Mouse (Mus musculus): ENCODE measurements around the gene Adgrf3. TPM values are rescaled to one million over a fixed set of nuclear protein-coding genes. Genes with fewer than 3 reads are reported as not detected.
A peak's percentile ranks its signal among the peaks of the same experiment; 100 is the strongest.

Gene Adgrf3
- total and polyA plus RNA-seq, 2 experiments from 2014 or later = 0.08 to 0.23 TPM

DNA sequence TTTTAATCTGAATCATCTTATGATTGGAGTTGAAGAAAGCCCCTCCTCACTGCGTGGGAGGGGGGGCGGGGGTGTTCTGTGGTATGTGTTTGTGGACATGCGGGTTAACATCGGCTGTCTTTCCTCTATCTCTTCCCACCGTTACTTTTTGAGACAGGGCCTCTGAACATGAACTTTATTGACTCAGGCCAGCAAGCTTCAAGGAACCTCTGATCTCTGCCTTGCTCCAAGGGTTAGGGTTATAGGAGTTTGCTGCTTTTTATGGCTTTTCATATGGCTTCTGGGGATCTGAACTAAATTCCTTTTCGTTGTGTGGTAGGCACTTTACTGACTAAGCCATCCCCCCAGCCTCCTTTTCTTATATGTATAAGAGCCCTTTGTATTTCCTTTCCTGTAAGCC, 43.2 kb downstream of the Adgrf3 start:
- H3K27me3 ChIP-seq (ENCODE audit: control insufficient read depth, insufficient read depth, low read length) = no peaks in the 10 kb centered on the region
- TF ChIP-seq EP300 (IDR thresholded peaks at IDR 0.05; ENCODE audit: low read depth) = no peak
- H3K4me1 ChIP-seq (ENCODE audit: control insufficient read depth, insufficient read depth) = peaks cover 23% of the 10 kb centered on the region; the same call in 1 of the 2 replicates
- H3K4me3 ChIP-seq (ENCODE audit: low read depth, low read length) = no peak overlapping the region
- H3K27ac ChIP-seq (ENCODE audit: low read depth) = no peak overlapping the region
- H3K4me2 ChIP-seq (ENCODE audit: low read depth, low read length) = no peak overlapping the region
- no peaks in the 10 kb centered on the region for H3K9me3 ChIP-seq (replicated peaks; ENCODE audit: control insufficient read depth, low read length)
- WGBS = 66% methylated on average over 6 of the region's 6 CpGs
- H3K36me3 ChIP-seq (replicated peaks; ENCODE audit: control insufficient read depth, insufficient read depth, low read length) = peaks cover 35% of the 10 kb centered on the region
- no peak for DNase-seq (ENCODE audit: low spot score)
- no peak overlapping the region for H3K9ac ChIP-seq (replicated peaks; ENCODE audit: low read depth, low read length)
- no peak for ATAC-seq (ENCODE audit: insufficient read depth, low read depth)

GRCm38 (mm10) chr5:30161836-30162235, 43.7 kb downstream of the Adgrf3 start:
- peaks cover 34% of the 10 kb centered on the region for H3K36me3 ChIP-seq (replicated peaks; ENCODE audit: control insufficient read depth, insufficient read depth, low read length)
- H3K27me3 ChIP-seq (ENCODE audit: control insufficient read depth, insufficient read depth, low read length) = no peaks in the 10 kb centered on the region
- H3K9me3 ChIP-seq (replicated peaks; ENCODE audit: control insufficient read depth, low read length) = no peaks in the 10 kb centered on the region
- H3K27ac ChIP-seq (ENCODE audit: low read depth) = no peak overlapping the region
- no peak overlapping the region for H3K4me3 ChIP-seq (ENCODE audit: low read depth, low read length)
- WGBS = 75% methylated on average over 1 of the region's 1 CpGs
- H3K9ac ChIP-seq (replicated peaks; ENCODE audit: low read depth, low read length) = no peak overlapping the region
- H3K4me2 ChIP-seq (ENCODE audit: low read depth, low read length) = no peak overlapping the region
- H3K4me1 ChIP-seq (ENCODE audit: control insufficient read depth, insufficient read depth) = peaks cover 28% of the 10 kb centered on the region; the same call in 1 of the 2 replicates
- ATAC-seq (ENCODE audit: insufficient read depth, low read depth) (no peak), DNase-seq (ENCODE audit: low spot score) (no peak)
- TF ChIP-seq EP300 (IDR thresholded peaks at IDR 0.05; ENCODE audit: low read depth) = no peak
- TF ChIP-seq CTCF (IDR thresholded peaks at IDR 0.05; ENCODE audit: low read depth) = no peak

DNA sequence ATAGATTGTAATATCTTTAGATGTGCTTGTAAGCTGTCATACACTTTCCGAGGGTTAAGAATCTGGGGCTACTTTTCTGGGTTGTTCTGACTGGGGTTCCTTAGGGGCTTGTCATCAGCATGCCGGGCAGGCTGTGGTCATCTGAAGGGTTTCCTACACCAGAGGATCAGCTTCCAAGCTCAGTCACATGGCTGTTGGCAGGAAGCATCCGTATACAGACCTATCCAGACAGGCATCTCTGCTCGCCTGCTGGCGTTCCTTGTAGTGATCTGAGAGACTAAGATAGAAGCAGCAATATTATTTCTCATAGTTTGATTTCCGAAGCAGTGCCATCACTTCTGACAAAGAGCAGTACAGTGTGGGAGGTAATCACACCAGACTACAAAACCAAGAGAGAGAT, 45.9 kb downstream of the Adgrf3 start:
- DNase-seq (ENCODE audit: low spot score) (no peak), ATAC-seq (ENCODE audit: insufficient read depth, low read depth) (no peak)
- Histone ChIP-seq H3K27ac (ENCODE audit: low read depth) (peak overlapping the region; percentile 59), H3K36me3 (replicated peaks; ENCODE audit: control insufficient read depth, insufficient read depth, low read length) (peaks cover 20% of the 10 kb centered on the region), H3K4me3 (ENCODE audit: low read depth, low read length) (no peak overlapping the region), H3K9me3 (replicated peaks; ENCODE audit: control insufficient read depth, low read length) (no peaks in the 10 kb centered on the region), H3K9ac (replicated peaks; ENCODE audit: low read depth, low read length) (no peak overlapping the region), H3K27me3 (ENCODE audit: control insufficient read depth, insufficient read depth, low read length) (no peaks in the 10 kb centered on the region), H3K4me1 (ENCODE audit: control insufficient read depth, insufficient read depth) (peaks cover 28% of the 10 kb centered on the region; the same call in 1 of the 2 replicates), H3K4me2 (ENCODE audit: low read depth, low read length) (peak overlapping the region; percentile 38)
- TF ChIP-seq CTCF (IDR thresholded peaks at IDR 0.05; ENCODE audit: low read depth) (no peak), EP300 (IDR thresholded peaks at IDR 0.05; ENCODE audit: low read depth) (no peak)
- WGBS = 29% methylated on average over 6 of the region's 6 CpGs

GRCm38 (mm10) chr5:30155821-30156629, 49.5 kb downstream of the Adgrf3 start:
- Histone ChIP-seq H3K9me3 (replicated peaks; ENCODE audit: control insufficient read depth, low read length) (no peaks in the 10 kb centered on the region), H3K9ac (replicated peaks; ENCODE audit: low read depth, low read length) (peak overlapping the region; percentile 100), H3K4me3 (ENCODE audit: low read depth, low read length) (peak overlapping the region; percentile 94), H3K4me1 (ENCODE audit: control insufficient read depth, insufficient read depth) (peaks cover 28% of the 10 kb centered on the region; the same call in 1 of the 2 replicates), H3K27ac (ENCODE audit: low read depth) (peak overlapping the region; percentile 98), H3K36me3 (replicated peaks; ENCODE audit: control insufficient read depth, insufficient read depth, low read length) (peaks cover 11% of the 10 kb centered on the region; the same call in 1 of the 2 replicates), H3K27me3 (ENCODE audit: control insufficient read depth, insufficient read depth, low read length) (no peaks in the 10 kb centered on the region), H3K4me2 (ENCODE audit: low read depth, low read length) (peak overlapping the region; percentile 81)
- TF ChIP-seq EP300 (IDR thresholded peaks at IDR 0.05; ENCODE audit: low read depth) (no peak), CTCF (IDR thresholded peaks at IDR 0.05; ENCODE audit: low read depth) (no peak)
- 16% methylated on average over 13 of the region's 13 CpGs for WGBS
- no peak for ATAC-seq (ENCODE audit: insufficient read depth, low read depth)
- DNase-seq (ENCODE audit: low spot score) = no peak

GRCm38 (mm10) chr5:30155395-30155792, 50.1 kb downstream of the Adgrf3 start:
- ATAC-seq (ENCODE audit: insufficient read depth, low read depth) = peak; percentile 7
- TF ChIP-seq EP300 (IDR thresholded peaks at IDR 0.05; ENCODE audit: low read depth) (no peak), CTCF (IDR thresholded peaks at IDR 0.05; ENCODE audit: low read depth) (no peak)
- H3K9me3 ChIP-seq (replicated peaks; ENCODE audit: control insufficient read depth, low read length) = no peaks in the 10 kb centered on the region
- H3K36me3 ChIP-seq (replicated peaks; ENCODE audit: control insufficient read depth, insufficient read depth, low read length) = peaks cover 7% of the 10 kb centered on the region; the same call in 1 of the 2 replicates
- peak overlapping the region; percentile 100 for H3K9ac ChIP-seq (replicated peaks; ENCODE audit: low read depth, low read length)
- H3K27me3 ChIP-seq (ENCODE audit: control insufficient read depth, insufficient read depth, low read length) = no peaks in the 10 kb centered on the region
- peak overlapping the region; percentile 94 for H3K4me3 ChIP-seq (ENCODE audit: low read depth, low read length)
- no peak for DNase-seq (ENCODE audit: low spot score)
- 0% methylated on average over 31 of the region's 31 CpGs for WGBS
- peak overlapping the region; percentile 81 for H3K4me2 ChIP-seq (ENCODE audit: low read depth, low read length)
- peak overlapping the region; percentile 98 for H3K27ac ChIP-seq (ENCODE audit: low read depth)
- H3K4me1 ChIP-seq (ENCODE audit: control insufficient read depth, insufficient read depth) = peaks cover 28% of the 10 kb centered on the region; the same call in 1 of the 2 replicates

Measured in heart, postnatal 0 days (tissue).